Mouse (Mus musculus): ENCODE results near the gene Rasa4. TPM values are rescaled to one million over a fixed set of nuclear protein-coding genes. Genes with fewer than 3 reads are reported as not detected.
A peak's percentile ranks its signal among the peaks of the same experiment; 100 is the strongest.
"Not testable (repeated sequence)": the region's sequence is repeated elsewhere in the genome, so short reads cannot be mapped to it uniquely, and the experiment has no call there.

Rasa4 gene
- polyA plus RNA-seq, 1 experiment from 2014 or later, result 25.0 TPM

GRCm38 (mm10) chr5:136057085-136057484 lies 26.6 kb upstream of the Rasa4 start:
- Histone ChIP-seq H3K4me2 (ENCODE audit: low read length) (no peak overlapping the region), H3K4me3 (ENCODE audit: low read length) (no peak overlapping the region), H3K27ac (ENCODE audit: low read depth, low read length) (no peak overlapping the region), H3K27me3 (replicated peaks; ENCODE audit: control insufficient read depth, insufficient read depth, low read length) (no peaks in the 10 kb centered on the region), H3K9me3 (ENCODE audit: control insufficient read depth, low read length) (no peaks in the 10 kb centered on the region), H3K36me3 (ENCODE audit: control insufficient read depth, insufficient read depth, low read length) (no peaks in the 10 kb centered on the region), H3K9ac (ENCODE audit: low read depth, low read length) (no peak overlapping the region), H3K4me1 (ENCODE audit: control insufficient read depth, insufficient read depth, low read depth, low read length) (no peaks in the 10 kb centered on the region)
- 33% methylated on average over 8 of the region's 8 CpGs for WGBS
- ATAC-seq, result no peak

GRCm38 (mm10) chr5:136061567-136061966 lies 22.1 kb upstream of the Rasa4 start:
- Histone ChIP-seq H3K27ac (ENCODE audit: low read depth, low read length) (no peak overlapping the region), H3K9ac (ENCODE audit: low read depth, low read length) (no peak overlapping the region), H3K9me3 (ENCODE audit: control insufficient read depth, low read length) (no peaks in the 10 kb centered on the region), H3K4me3 (ENCODE audit: low read length) (no peak overlapping the region), H3K4me2 (ENCODE audit: low read length) (no peak overlapping the region), H3K4me1 (ENCODE audit: control insufficient read depth, insufficient read depth, low read depth, low read length) (no peaks in the 10 kb centered on the region), H3K36me3 (ENCODE audit: control insufficient read depth, insufficient read depth, low read length) (no peaks in the 10 kb centered on the region), H3K27me3 (replicated peaks; ENCODE audit: control insufficient read depth, insufficient read depth, low read length) (no peaks in the 10 kb centered on the region)
- WGBS, result 12% methylated on average over 12 of the region's 12 CpGs
- ATAC-seq, result no peak

DNA sequence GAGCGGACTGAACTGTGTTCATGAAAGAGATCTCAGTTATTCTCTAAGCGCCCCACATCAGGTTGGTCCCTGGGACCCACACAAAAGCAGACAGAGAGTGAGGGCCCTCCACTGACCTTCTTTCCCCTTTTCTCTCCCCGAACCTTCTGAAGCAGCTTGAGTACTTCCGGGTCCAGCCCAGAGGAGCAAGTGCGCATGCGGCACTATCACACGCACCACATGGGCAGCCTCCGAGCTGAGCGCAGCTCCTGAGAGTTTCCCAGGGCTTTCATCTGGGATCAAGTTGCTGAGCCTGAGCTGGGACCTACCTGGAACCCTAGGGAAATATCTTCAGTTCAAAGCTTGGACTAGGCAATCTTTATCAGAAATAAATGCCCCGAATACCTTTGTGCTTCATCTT lies 19.8 kb upstream of the Rasa4 start:
- H3K4me2 ChIP-seq (ENCODE audit: low read length), result no peak overlapping the region
- H3K4me3 ChIP-seq (ENCODE audit: low read length), result no peak overlapping the region
- no peaks in the 10 kb centered on the region for H3K4me1 ChIP-seq (ENCODE audit: control insufficient read depth, insufficient read depth, low read depth, low read length)
- H3K36me3 ChIP-seq (ENCODE audit: control insufficient read depth, insufficient read depth, low read length), result no peaks in the 10 kb centered on the region
- H3K9me3 ChIP-seq (ENCODE audit: control insufficient read depth, low read length), result no peaks in the 10 kb centered on the region
- H3K27ac ChIP-seq (ENCODE audit: low read depth, low read length), result no peak overlapping the region
- no peaks in the 10 kb centered on the region for H3K27me3 ChIP-seq (replicated peaks; ENCODE audit: control insufficient read depth, insufficient read depth, low read length)
- no peak for ATAC-seq
- no peak overlapping the region for H3K9ac ChIP-seq (ENCODE audit: low read depth, low read length)
- 90% methylated on average over 10 of the region's 10 CpGs for WGBS

GRCm38 (mm10) chr5:136066404-136067148 lies 17.1 kb upstream of the Rasa4 start:
- H3K4me1 ChIP-seq (ENCODE audit: control insufficient read depth, insufficient read depth, low read depth, low read length); H3K27me3 ChIP-seq (replicated peaks; ENCODE audit: control insufficient read depth, insufficient read depth, low read length); H3K9ac ChIP-seq (ENCODE audit: low read depth, low read length); H3K27ac ChIP-seq (ENCODE audit: low read depth, low read length); ATAC-seq; H3K9me3 ChIP-seq (ENCODE audit: control insufficient read depth, low read length); H3K4me2 ChIP-seq (ENCODE audit: low read length); H3K36me3 ChIP-seq (ENCODE audit: control insufficient read depth, insufficient read depth, low read length); H3K4me3 ChIP-seq (ENCODE audit: low read length): not testable (repeated sequence)
- WGBS, result 82% methylated on average over 11 of the region's 11 CpGs

DNA sequence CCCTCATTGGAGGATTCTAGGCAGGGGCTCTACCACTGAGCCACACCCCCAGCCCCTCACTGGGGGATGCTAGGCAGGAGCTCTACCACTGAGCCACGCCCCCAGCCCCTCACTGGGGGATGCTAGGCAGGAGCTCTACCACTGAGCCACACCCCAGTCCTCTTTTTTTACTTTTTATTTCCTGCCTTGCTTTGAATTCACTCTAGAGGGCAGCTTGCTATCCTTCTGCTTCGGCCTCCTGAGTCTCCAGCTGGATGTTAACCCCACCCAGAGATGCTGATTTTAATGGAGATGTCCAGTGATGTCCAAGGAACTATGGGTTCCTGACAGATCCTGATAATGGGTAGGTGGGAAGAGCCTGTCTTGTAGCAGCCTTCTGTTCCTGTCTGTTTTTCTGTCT lies 14.3 kb upstream of the Rasa4 start:
- H3K4me2 ChIP-seq (ENCODE audit: low read length), result no peak overlapping the region
- H3K9ac ChIP-seq (ENCODE audit: low read depth, low read length), result no peak overlapping the region
- no peak for ATAC-seq
- no peaks in the 10 kb centered on the region for H3K36me3 ChIP-seq (ENCODE audit: control insufficient read depth, insufficient read depth, low read length)
- no peak overlapping the region for H3K4me3 ChIP-seq (ENCODE audit: low read length)
- H3K27ac ChIP-seq (ENCODE audit: low read depth, low read length), result no peak overlapping the region
- H3K9me3 ChIP-seq (ENCODE audit: control insufficient read depth, low read length), result no peaks in the 10 kb centered on the region
- H3K27me3 ChIP-seq (replicated peaks; ENCODE audit: control insufficient read depth, insufficient read depth, low read length), result no peaks in the 10 kb centered on the region; the same call in 1 of the 2 replicates
- WGBS, result 83% methylated on average over 1 of the region's 2 CpGs
- H3K4me1 ChIP-seq (ENCODE audit: control insufficient read depth, insufficient read depth, low read depth, low read length), result no peaks in the 10 kb centered on the region

- H3K36me3 ChIP-seq (ENCODE audit: control insufficient read depth, insufficient read depth, low read length), result no peaks in the 10 kb centered on the region
- no peak overlapping the region for H3K4me2 ChIP-seq (ENCODE audit: low read length)
- no peak overlapping the region for H3K27ac ChIP-seq (ENCODE audit: low read depth, low read length)
- H3K4me3 ChIP-seq (ENCODE audit: low read length), result no peak overlapping the region
- no peaks in the 10 kb centered on the region; the same call in 1 of the 2 replicates for H3K27me3 ChIP-seq (replicated peaks; ENCODE audit: control insufficient read depth, insufficient read depth, low read length)
- WGBS, result 61% methylated on average over 6 of the region's 6 CpGs
- H3K9ac ChIP-seq (ENCODE audit: low read depth, low read length), result no peak overlapping the region
- no peaks in the 10 kb centered on the region for H3K4me1 ChIP-seq (ENCODE audit: control insufficient read depth, insufficient read depth, low read depth, low read length)
- H3K9me3 ChIP-seq (ENCODE audit: control insufficient read depth, low read length), result no peaks in the 10 kb centered on the region
- ATAC-seq, result no peak
Measured at GRCm38 (mm10) chr5:136073051-136073450, 10.7 kb upstream of the Rasa4 start.

DNA sequence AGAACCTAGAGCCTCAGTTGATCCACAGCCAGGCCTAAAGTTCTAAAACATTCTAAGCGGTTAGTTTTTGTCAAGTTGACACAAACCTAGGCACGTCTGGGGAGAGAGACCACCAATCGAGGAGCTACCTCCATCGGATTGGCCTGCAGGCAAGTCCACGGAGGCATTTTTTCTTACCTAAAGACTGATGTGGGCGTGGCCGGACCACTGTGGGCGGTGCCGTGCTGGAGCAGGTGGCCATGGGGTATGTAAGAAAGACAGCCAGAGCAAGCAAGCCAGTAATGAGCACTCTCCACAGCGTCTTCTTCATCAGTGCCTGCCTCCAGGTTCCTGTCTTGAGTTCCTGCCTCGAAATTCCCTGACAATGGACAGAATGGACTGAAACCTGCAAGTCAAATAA lies 10.2 kb upstream of the Rasa4 start:
- no peak overlapping the region for H3K4me2 ChIP-seq (ENCODE audit: low read length)
- H3K27me3 ChIP-seq (replicated peaks; ENCODE audit: control insufficient read depth, insufficient read depth, low read length), result no peaks in the 10 kb centered on the region; the same call in 1 of the 2 replicates
- no peak for ATAC-seq
- H3K9me3 ChIP-seq (ENCODE audit: control insufficient read depth, low read length), result no peaks in the 10 kb centered on the region
- no peak overlapping the region for H3K4me3 ChIP-seq (ENCODE audit: low read length)
- H3K36me3 ChIP-seq (ENCODE audit: control insufficient read depth, insufficient read depth, low read length), result no peaks in the 10 kb centered on the region
- no peaks in the 10 kb centered on the region for H3K4me1 ChIP-seq (ENCODE audit: control insufficient read depth, insufficient read depth, low read depth, low read length)
- H3K9ac ChIP-seq (ENCODE audit: low read depth, low read length), result no peak overlapping the region
- 70% methylated on average over 11 of the region's 11 CpGs for WGBS
- H3K27ac ChIP-seq (ENCODE audit: low read depth, low read length), result no peak overlapping the region

GRCm38 (mm10) chr5:136075076-136075475 lies 8.6 kb upstream of the Rasa4 start:
- no peaks in the 10 kb centered on the region for H3K36me3 ChIP-seq (ENCODE audit: control insufficient read depth, insufficient read depth, low read length)

GRCm38 (mm10) chr5:136076284-136076683 lies 7.4 kb upstream of the Rasa4 start:
- no peak overlapping the region for H3K4me2 ChIP-seq (ENCODE audit: low read length)

More at GRCm38 (mm10) chr5:136075076-136075475, 8.6 kb upstream of the Rasa4 start:
- no peaks in the 10 kb centered on the region for H3K4me1 ChIP-seq (ENCODE audit: control insufficient read depth, insufficient read depth, low read depth, low read length)
- 91% methylated on average over 5 of the region's 5 CpGs for WGBS
- no peak for ATAC-seq
- H3K9ac ChIP-seq (ENCODE audit: low read depth, low read length), result no peak overlapping the region
- no peak overlapping the region for H3K4me2 ChIP-seq (ENCODE audit: low read length)
- H3K9me3 ChIP-seq (ENCODE audit: control insufficient read depth, low read length), result no peaks in the 10 kb centered on the region
- no peak overlapping the region for H3K4me3 ChIP-seq (ENCODE audit: low read length)
- H3K27ac ChIP-seq (ENCODE audit: low read depth, low read length), result no peak overlapping the region
- H3K27me3 ChIP-seq (replicated peaks; ENCODE audit: control insufficient read depth, insufficient read depth, low read length), result no peaks in the 10 kb centered on the region; the same call in 1 of the 2 replicates

More at GRCm38 (mm10) chr5:136076284-136076683, 7.4 kb upstream of the Rasa4 start:
- Histone ChIP-seq H3K9ac (ENCODE audit: low read depth, low read length) (no peak overlapping the region), H3K27me3 (replicated peaks; ENCODE audit: control insufficient read depth, insufficient read depth, low read length) (no peaks in the 10 kb centered on the region; the same call in 1 of the 2 replicates), H3K4me3 (ENCODE audit: low read length) (no peak overlapping the region), H3K4me1 (ENCODE audit: control insufficient read depth, insufficient read depth, low read depth, low read length) (no peaks in the 10 kb centered on the region), H3K36me3 (ENCODE audit: control insufficient read depth, insufficient read depth, low read length) (no peaks in the 10 kb centered on the region), H3K27ac (ENCODE audit: low read depth, low read length) (no peak overlapping the region), H3K9me3 (ENCODE audit: control insufficient read depth, low read length) (no peaks in the 10 kb centered on the region)
- WGBS, result 33% methylated on average over 7 of the region's 7 CpGs
- ATAC-seq, result 0 out of 2 replicates have a peak, but pooled peaks have one; percentile 6

Measured in hindbrain, embryonic 16.5 days (tissue).